8 mouse cellular contexts compared by ENCODE assay signal in the genomic region with DNA sequence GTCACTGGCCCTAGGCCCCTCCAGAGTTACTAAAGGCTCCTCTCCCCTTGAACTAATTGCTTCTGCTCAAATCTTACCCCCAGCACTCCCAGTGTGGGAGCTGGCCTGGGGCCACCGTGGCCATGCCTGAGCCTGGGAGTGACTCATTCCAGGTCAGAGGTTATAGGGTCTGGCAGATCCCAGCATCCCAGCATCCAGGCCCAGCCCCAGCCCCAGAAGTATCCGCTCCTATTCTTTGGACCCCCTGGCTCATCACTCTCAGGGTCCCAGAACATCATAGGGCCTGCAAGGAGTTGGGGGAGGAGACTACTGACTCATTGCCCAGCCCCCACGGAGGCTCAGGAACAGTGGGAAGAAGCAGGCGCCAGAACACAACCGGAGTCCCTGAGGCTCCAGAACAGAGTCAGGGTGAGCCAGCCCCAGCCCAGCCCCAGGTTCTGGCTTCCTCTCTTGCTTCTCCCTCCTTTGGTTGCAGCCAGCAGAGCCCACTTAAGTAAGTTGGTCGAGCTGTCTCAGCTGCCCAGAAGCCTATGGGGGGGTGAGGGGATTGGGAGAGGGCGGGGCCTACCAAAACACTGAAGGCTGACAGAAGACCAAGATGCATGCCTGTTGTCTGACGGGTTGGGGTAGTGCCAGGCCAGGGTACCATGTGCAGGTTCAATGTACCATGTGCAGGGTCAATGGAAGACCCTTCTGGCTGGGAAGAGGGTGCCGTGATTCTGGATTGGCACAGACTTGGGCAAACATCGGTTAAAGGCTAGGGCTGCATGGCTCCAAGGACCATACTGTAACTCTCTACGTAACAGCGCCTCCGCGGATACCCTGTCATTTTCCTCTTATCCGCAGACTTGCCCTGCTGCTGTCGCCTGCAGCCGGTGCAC.
DNase-seq lines count a peak whose midpoint lies in the region; ATAC-seq and TF ChIP-seq lines count a peak whose summit lies in the region.

No protein-coding gene starts in this region.

- H3K9me3 ChIP-seq in forebrain, embryonic 11.5 days (ENCODE audit: control insufficient read depth, low read length) = no peaks in the 10 kb centered on the region
- no peaks in the 10 kb centered on the region for H3K9me3 ChIP-seq in intestine, embryonic 16.5 days (ENCODE audit: control insufficient read depth, low read length)
- H3K9me3 ChIP-seq in midbrain, postnatal 0 days (ENCODE audit: low read length) = no peaks in the 10 kb centered on the region

- peak overlapping the region; percentile 77 for H3K4me3 ChIP-seq in layer of hippocampus, adult 2 months
- peak overlapping the region; percentile 63 for H3K4me3 ChIP-seq in forebrain, embryonic 11.5 days (ENCODE audit: low read depth, low read length)
- H3K4me3 ChIP-seq in intestine, embryonic 16.5 days (ENCODE audit: low read length) = peak overlapping the region; percentile 57
- H3K4me3 ChIP-seq in midbrain, postnatal 0 days (ENCODE audit: low read depth, low read length) = peak overlapping the region; percentile 66

- DNase-seq in layer of hippocampus, adult 2 months (ENCODE audit: low spot score in 2 of 2) = peak in 1 of 2 experiments; percentile 42
- DNase-seq in layer of hippocampus, adult 9-11 months = no peak
- peak; percentile 47 for DNase-seq in MN1 (ENCODE audit: low spot score)
- peak; percentile 75 for DNase-seq in forebrain, embryonic 11.5 days (ENCODE audit: low spot score)
- DNase-seq in midbrain, postnatal 0 days (ENCODE audit: low spot score) = peak; percentile 60
- no peak for DNase-seq in ovary, postnatal 10 days (ENCODE audit: low spot score)

- no peak for TF ChIP-seq CTCF in layer of hippocampus, adult 2 months (conservative IDR thresholded peaks at IDR 0.05)
- TF ChIP-seq CTCF in midbrain, postnatal 0 days (IDR thresholded peaks at IDR 0.05) = no peak

- no peaks in the 10 kb centered on the region for H3K36me3 ChIP-seq in forebrain, embryonic 11.5 days (ENCODE audit: control insufficient read depth, insufficient read depth, low read length)
- no peaks in the 10 kb centered on the region for H3K36me3 ChIP-seq in intestine, embryonic 16.5 days (ENCODE audit: control insufficient read depth, insufficient read depth, low read length)
- no peaks in the 10 kb centered on the region for H3K36me3 ChIP-seq in midbrain, postnatal 0 days (ENCODE audit: insufficient read depth, low read length)

- ATAC-seq in forebrain, embryonic 11.5 days (replicated peaks; ENCODE audit: low FRiP score) = peak; percentile 51
- peak; percentile 7; the same call in 1 of the 2 replicates for ATAC-seq in intestine, embryonic 16.5 days
- ATAC-seq in midbrain, postnatal 0 days (ENCODE audit: low FRiP score) = peak; percentile 51
- no peak for ATAC-seq in activated CD4-positive, CD25-positive, alpha-beta regulatory T cell, adult 4 months

- peak overlapping the region; percentile 78 for H3K4me2 ChIP-seq in forebrain, embryonic 11.5 days (ENCODE audit: low read depth, low read length, severe bottlenecking)
- H3K4me2 ChIP-seq in intestine, embryonic 16.5 days (ENCODE audit: low read depth, low read length) = peak overlapping the region; percentile 93
- peak overlapping the region; percentile 87 for H3K4me2 ChIP-seq in midbrain, postnatal 0 days (ENCODE audit: low read depth, low read length, poor library complexity, severe bottlenecking)

- 2% methylated on average over 17 of the region's 17 CpGs for WGBS in forebrain, embryonic 11.5 days
- 4% methylated on average over 17 of the region's 17 CpGs for WGBS in intestine, embryonic 16.5 days
- 3% methylated on average over 16 of the region's 17 CpGs for WGBS in midbrain, postnatal 0 days

- H3K27ac ChIP-seq in layer of hippocampus, adult 2 months = peak overlapping the region; percentile 86
- H3K27ac ChIP-seq in forebrain, embryonic 11.5 days (ENCODE audit: low read depth, low read length) = peak overlapping the region; percentile 98
- peak overlapping the region; percentile 95 for H3K27ac ChIP-seq in intestine, embryonic 16.5 days (ENCODE audit: low read length)
- peak overlapping the region; percentile 94 for H3K27ac ChIP-seq in midbrain, postnatal 0 days (ENCODE audit: low read depth, low read length)

- no peaks in the 10 kb centered on the region for H3K27me3 ChIP-seq in forebrain, embryonic 11.5 days (ENCODE audit: control insufficient read depth, insufficient read depth, low read length)
- H3K27me3 ChIP-seq in intestine, embryonic 16.5 days (replicated peaks; ENCODE audit: control insufficient read depth, insufficient read depth, low read length) = no peaks in the 10 kb centered on the region
- H3K27me3 ChIP-seq in midbrain, postnatal 0 days (ENCODE audit: insufficient read depth, low read length) = no peaks in the 10 kb centered on the region

- peak overlapping the region; percentile 95 for H3K9ac ChIP-seq in forebrain, embryonic 11.5 days (ENCODE audit: low read length)
- H3K9ac ChIP-seq in intestine, embryonic 16.5 days (ENCODE audit: low read depth, low read length) = peak overlapping the region; percentile 74
- H3K9ac ChIP-seq in midbrain, postnatal 0 days (replicated peaks; ENCODE audit: low read length, poor library complexity, severe bottlenecking) = peak overlapping the region; percentile 79

- H3K4me1 ChIP-seq in forebrain, embryonic 11.5 days (replicated peaks; ENCODE audit: control insufficient read depth, insufficient read depth, low read length) = peaks cover 37% of the 10 kb centered on the region
- peaks cover 79% of the 10 kb centered on the region for H3K4me1 ChIP-seq in intestine, embryonic 16.5 days (ENCODE audit: control insufficient read depth, insufficient read depth, low read length)
- H3K4me1 ChIP-seq in midbrain, postnatal 0 days (ENCODE audit: insufficient read depth, low read length) = peaks cover 25% of the 10 kb centered on the region

Comparison
In these comparisons a context has a peak if more than half of its experiments do, and no peak if none do; other contexts are left out.
1. DNase-seq: peak in MN1 (single experiment), forebrain, embryonic 11.5 days (single experiment) and midbrain, postnatal 0 days (single experiment); none in layer of hippocampus, adult 9-11 months (single experiment) and ovary, postnatal 10 days (single experiment).
2. Peak in every context shown above with its lines, with median percentiles within 50 percentile points of each other: H3K27ac ChIP-seq, H3K4me3 ChIP-seq, H3K4me2 ChIP-seq and H3K9ac ChIP-seq.